Mouse (Mus musculus) myocyte (in vitro differentiated cells): ENCODE results near the gene Tmem238l. TPM values are rescaled to one million over a fixed set of nuclear protein-coding genes. Genes with fewer than 3 reads are reported as not detected.

Experiments
- H3K27me3 ChIP-seq: one replicate; pipeline ENCODE4 v1.6.1; 2011; ENCODE audit not compliant: control insufficient read depth, insufficient read depth, insufficient read length
- H3K36me3 ChIP-seq: one replicate; pipeline ENCODE4 v1.6.1; 2011; ENCODE audit not compliant: control insufficient read depth, insufficient read depth
- H3K4me2 ChIP-seq: one replicate; pipeline ENCODE4 v1.6.1; 2011; ENCODE audit warnings: low read depth, control low read depth
- H3K4me3 ChIP-seq: one replicate; pipeline ENCODE4 v1.5.1; 2011; ENCODE audit warnings: mild to moderate bottlenecking, control low read depth, moderate library complexity
- H3K79me2 ChIP-seq: one replicate; pipeline ENCODE4 v1.6.1; 2011; ENCODE audit not compliant: control insufficient read depth, insufficient read depth
- H3ac ChIP-seq: one replicate; pipeline ENCODE4 v1.6.1; 2011; ENCODE audit not compliant: control insufficient read depth, insufficient read length
- CEBPB ChIP-seq: IDR thresholded peaks from 2 replicates; pipeline ENCODE4 v1.6.1; 2011; ENCODE audit warnings: mild to moderate bottlenecking, moderate library complexity; ENCODE audit not compliant: poor library complexity, insufficient read depth, severe bottlenecking
- E2F4 ChIP-seq: IDR thresholded peaks from one replicate; pipeline ENCODE4 v1.6.1; 2011; ENCODE audit warnings: mild to moderate bottlenecking, control low read depth, moderate library complexity; ENCODE audit not compliant: insufficient read depth
- MAX ChIP-seq: IDR thresholded peaks from one replicate; pipeline ENCODE4 v1.6.1; 2011; ENCODE audit warnings: low read depth, mild to moderate bottlenecking, control low read depth
- MYOD1 ChIP-seq, 3 experiments: IDR thresholded peaks; one replicate each; pipeline ENCODE4 v1.6.1; 2011; ENCODE audit warnings: control low read depth in 2 of 3, low read depth in 2 of 3, mild to moderate bottlenecking in 2 of 3, moderate library complexity in 1 of 3; ENCODE audit not compliant: insufficient read length in 2 of 3, control insufficient read depth in 1 of 3
- MYOG ChIP-seq, 3 experiments: IDR thresholded peaks; one replicate each; pipeline ENCODE4 v1.6.1; 2011; ENCODE audit warnings: control low read depth in 2 of 3, low read depth in 2 of 3, mild to moderate bottlenecking in 2 of 3; ENCODE audit not compliant: insufficient read length in 2 of 3, control insufficient read depth in 1 of 3, insufficient read depth in 1 of 3
- POLR2A ChIP-seq: IDR thresholded peaks from one replicate; pipeline ENCODE4 v1.6.1; 2011; ENCODE audit warnings: low read depth, mild to moderate bottlenecking, control low read depth, moderate library complexity; ENCODE audit not compliant: insufficient read length
- POLR2AphosphoS2 ChIP-seq: IDR thresholded peaks from one replicate; pipeline ENCODE4 v1.6.1; 2011; ENCODE audit warnings: low read depth, control low read depth; ENCODE audit not compliant: insufficient read length
- REST ChIP-seq: IDR thresholded peaks from one replicate; pipeline ENCODE4 v1.6.1; 2011; ENCODE audit warnings: mild to moderate bottlenecking, control low read depth, moderate library complexity; ENCODE audit not compliant: insufficient read depth, insufficient read length
- SRF ChIP-seq: IDR thresholded peaks from one replicate; pipeline ENCODE4 v1.6.1; 2011; ENCODE audit warnings: low read depth; ENCODE audit not compliant: control insufficient read depth, insufficient read length
- TCF12 ChIP-seq: IDR thresholded peaks from one replicate; pipeline ENCODE4 v1.6.1; 2011; ENCODE audit warnings: mild to moderate bottlenecking, control low read depth; ENCODE audit not compliant: poor library complexity, insufficient read depth, severe bottlenecking
- TCF3 ChIP-seq: IDR thresholded peaks from one replicate; pipeline ENCODE4 v1.6.1; 2011; ENCODE audit warnings: low read depth, control low read depth; ENCODE audit not compliant: insufficient read length
- USF1 ChIP-seq: IDR thresholded peaks from one replicate; pipeline ENCODE4 v1.6.1; 2011; ENCODE audit warnings: low read depth, mild to moderate bottlenecking, control low read depth, moderate library complexity
- polyA plus RNA-seq: library from polyadenylated mRNA; unstranded; fragments of >200 nt; fragmentation: generic; extraction: Trizol; gene quantifications from one replicate; pipeline ENCODE4 v1.2.1, GENCODE M21; 2012; ENCODE audit warnings: missing spikeins

The Tmem238l gene
- polyA plus RNA-seq, 1 experiment, result not detected

DNA sequence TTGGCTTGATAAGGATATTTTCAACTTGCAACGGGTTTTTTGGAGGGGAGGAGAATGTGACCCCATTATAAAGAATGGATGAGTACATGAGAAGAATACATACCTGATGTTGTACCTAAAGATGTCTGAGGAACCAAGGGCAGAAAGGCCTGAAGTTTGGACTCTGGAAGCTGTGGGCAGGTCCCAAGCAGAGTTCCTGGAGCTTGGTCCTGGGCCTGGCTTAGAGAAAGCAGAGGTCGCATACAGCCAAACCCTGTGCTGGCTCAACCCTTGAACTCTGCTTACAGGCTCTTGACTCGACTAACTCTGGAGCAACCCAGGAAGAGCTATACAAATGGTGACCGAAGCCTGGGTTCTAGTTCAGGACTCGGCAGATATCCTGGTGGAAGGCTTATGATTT, 14.4 kb upstream of the Tmem238l start:
- H3K4me2 ChIP-seq, result no peak overlapping the region
- H3K36me3 ChIP-seq, result no peaks in the 10 kb centered on the region
- no peak overlapping the region for H3K4me3 ChIP-seq
- H3K27me3 ChIP-seq, result peaks cover 3% of the 10 kb centered on the region
- TF ChIP-seq POLR2AphosphoS2, result no peak
- no peak overlapping the region for H3ac ChIP-seq
- H3K79me2 ChIP-seq, result no peaks in the 10 kb centered on the region

DNA sequence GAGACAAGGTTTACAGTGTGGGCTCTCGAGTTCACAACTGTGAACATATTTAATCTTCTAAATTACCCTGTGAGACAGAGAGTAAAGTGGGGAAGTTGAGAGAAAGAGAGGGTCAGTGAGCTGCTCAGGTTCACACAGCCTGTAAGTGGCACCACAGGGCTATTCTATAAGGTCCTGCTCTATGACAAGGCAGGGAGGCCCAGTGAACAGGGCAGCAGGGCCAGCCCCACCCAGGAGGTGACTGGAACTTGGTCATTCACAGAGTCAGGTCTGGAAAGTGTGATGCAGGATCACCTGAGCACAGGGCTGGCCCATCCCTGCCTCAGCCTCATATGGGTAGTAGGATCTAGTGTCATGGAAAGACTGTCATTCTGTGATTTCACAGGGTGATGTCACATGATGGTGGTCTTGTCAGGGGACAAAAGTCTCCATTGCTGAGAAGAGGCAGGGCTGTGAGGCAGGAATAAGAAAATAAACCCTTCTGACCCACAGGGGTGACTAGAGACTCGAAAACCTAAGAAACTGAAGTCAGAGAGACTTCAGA, 11.1 kb upstream of the Tmem238l start:
- Histone ChIP-seq H3K27me3 (peaks cover 3% of the 10 kb centered on the region), H3ac (no peak overlapping the region), H3K79me2 (no peaks in the 10 kb centered on the region), H3K4me2 (no peak overlapping the region), H3K4me3 (no peak overlapping the region), H3K36me3 (no peaks in the 10 kb centered on the region)
- no peak for TF ChIP-seq POLR2AphosphoS2

DNA sequence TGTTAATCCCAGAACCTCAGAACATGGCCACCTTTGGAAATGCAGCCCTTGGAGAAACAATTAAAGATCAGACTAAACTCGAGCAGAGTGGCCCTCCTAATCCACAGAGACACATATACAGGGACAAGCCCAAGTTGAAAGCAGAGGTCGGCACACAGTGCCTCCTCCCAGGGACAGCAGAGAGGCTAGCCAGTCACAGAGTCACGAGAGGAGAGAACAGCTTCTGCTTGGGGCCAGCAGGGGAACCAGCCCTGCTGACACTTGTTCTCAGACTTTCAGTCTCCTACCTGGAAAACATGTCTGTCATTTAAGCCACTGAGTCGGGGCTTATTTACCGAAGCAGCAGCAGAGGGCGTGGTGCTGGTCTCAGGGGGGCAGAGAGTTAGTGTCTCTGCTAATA, 9.9 kb upstream of the Tmem238l start:
- H3K4me3 ChIP-seq, result no peak overlapping the region
- no peak overlapping the region for H3K4me2 ChIP-seq
- no peak overlapping the region for H3ac ChIP-seq
- H3K79me2 ChIP-seq, result no peaks in the 10 kb centered on the region
- H3K36me3 ChIP-seq, result no peaks in the 10 kb centered on the region
- no peak for TF ChIP-seq POLR2A
- TF ChIP-seq MAX, result no peak
- TF ChIP-seq E2F4, result no peak
- TF ChIP-seq REST, result no peak
- TF ChIP-seq TCF3, result no peak
- TF ChIP-seq SRF, result no peak
- no peak for TF ChIP-seq MYOG (IDR thresholded peaks at IDR 0.05; ENCODE audit: control insufficient read depth in 1 of 3, insufficient read depth in 1 of 3, insufficient read length in 2 of 3, low read depth in 2 of 3)
- TF ChIP-seq CEBPB, result no peak
- no peak for TF ChIP-seq USF1
- H3K27me3 ChIP-seq, result peaks cover 3% of the 10 kb centered on the region

DNA sequence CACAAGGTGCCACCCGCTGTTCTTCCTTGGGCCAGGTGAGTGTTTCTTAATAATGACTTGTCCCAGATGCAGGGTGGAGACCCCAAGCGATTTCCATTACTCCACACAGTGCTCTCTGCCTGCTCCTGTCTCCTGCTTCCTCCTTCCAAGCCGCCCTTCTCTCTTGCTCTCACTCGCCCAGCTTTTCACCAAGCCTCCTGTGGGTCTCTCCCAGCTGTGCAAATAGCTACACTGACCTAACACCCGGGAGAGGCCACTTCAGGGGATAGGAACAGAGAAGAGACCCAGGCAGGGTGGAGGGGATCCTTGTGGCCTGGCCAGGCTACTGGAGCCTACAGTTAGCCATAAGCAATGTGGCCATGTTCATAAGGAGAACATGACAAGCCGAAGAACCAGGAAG, 9.5 kb upstream of the Tmem238l start:
- Histone ChIP-seq H3K36me3 (no peaks in the 10 kb centered on the region), H3K27me3 (peaks cover 3% of the 10 kb centered on the region), H3K4me2 (no peak overlapping the region), H3K4me3 (no peak overlapping the region), H3K79me2 (no peaks in the 10 kb centered on the region), H3ac (no peak overlapping the region)
- TF ChIP-seq POLR2AphosphoS2, result no peak
- no peak for TF ChIP-seq MYOD1 (IDR thresholded peaks at IDR 0.05; ENCODE audit: control insufficient read depth in 1 of 3, insufficient read length in 2 of 3, low read depth in 2 of 3)
- no peak for TF ChIP-seq E2F4
- TF ChIP-seq TCF12, result no peak
- no peak for TF ChIP-seq CEBPB
- TF ChIP-seq REST, result no peak
- TF ChIP-seq MYOG (IDR thresholded peaks at IDR 0.05; ENCODE audit: control insufficient read depth in 1 of 3, insufficient read depth in 1 of 3, insufficient read length in 2 of 3, low read depth in 2 of 3), result no peak
- no peak for TF ChIP-seq SRF
- no peak for TF ChIP-seq POLR2A
- no peak for TF ChIP-seq TCF3
- TF ChIP-seq USF1, result no peak
- no peak for TF ChIP-seq MAX

DNA sequence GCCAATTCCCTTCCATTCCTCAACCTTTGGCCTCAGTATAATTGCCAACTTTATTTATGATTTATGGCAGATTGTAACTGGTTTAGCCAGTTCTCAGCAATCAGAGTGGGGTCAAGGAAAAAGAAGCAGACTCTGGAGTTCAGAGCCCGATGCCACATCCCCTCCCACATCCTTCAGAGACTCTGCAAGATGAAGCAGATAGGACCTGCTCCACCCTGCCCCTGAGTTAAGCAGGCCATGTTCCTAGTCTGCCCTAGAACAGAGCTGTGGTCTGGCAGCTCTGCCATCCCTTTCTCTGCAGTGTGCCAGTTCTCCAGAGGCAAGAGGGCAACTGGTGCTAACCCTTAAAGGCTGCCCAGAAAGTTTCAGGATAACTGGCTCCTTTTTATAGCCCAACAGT, 4.4 kb downstream of the Tmem238l start:
- Histone ChIP-seq H3K4me2 (no peak overlapping the region), H3K36me3 (no peaks in the 10 kb centered on the region), H3K4me3 (no peak overlapping the region), H3K79me2 (no peaks in the 10 kb centered on the region), H3ac (no peak overlapping the region), H3K27me3 (no peaks in the 10 kb centered on the region)
- no peak for TF ChIP-seq CEBPB
- no peak for TF ChIP-seq SRF
- no peak for TF ChIP-seq MAX
- TF ChIP-seq POLR2AphosphoS2, result no peak
- no peak for TF ChIP-seq E2F4
- TF ChIP-seq TCF12, result no peak
- TF ChIP-seq POLR2A, result no peak
- TF ChIP-seq REST, result no peak
- TF ChIP-seq USF1, result no peak
- no peak for TF ChIP-seq MYOG (IDR thresholded peaks at IDR 0.05; ENCODE audit: control insufficient read depth in 1 of 3, insufficient read depth in 1 of 3, insufficient read length in 2 of 3, low read depth in 2 of 3)
- TF ChIP-seq TCF3, result no peak
- TF ChIP-seq MYOD1 (IDR thresholded peaks at IDR 0.05; ENCODE audit: control insufficient read depth in 1 of 3, insufficient read length in 2 of 3, low read depth in 2 of 3), result no peak
